Mouse (Mus musculus) CH12.LX (cell line): Measurements from ENCODE around the gene Slc25a26. TPM values are rescaled to one million over a fixed set of nuclear protein-coding genes. Genes with fewer than 3 reads are reported as not detected.

ENCODE experiments used
- DNase-seq: peaks from one replicate; pipeline ENCODE4 v3.0.0-alpha.2; 2013; ENCODE audit errors: extremely low read depth
- H3K27ac ChIP-seq: 2 replicates; pipeline ENCODE4 v1.5.1; 2012; ENCODE audit warnings: low read depth, mild to moderate bottlenecking, control low read depth, moderate library complexity; ENCODE audit not compliant: insufficient read depth
- H3K27me3 ChIP-seq: replicated peaks from 2 replicates; pipeline ENCODE3; 2012; ENCODE audit warnings: inconsistent platforms
- H3K36me3 ChIP-seq, 2 experiments: replicated peaks in 1 of 2; 2 replicates each; pipeline versions ENCODE3 to v1.6.1; 2012; ENCODE audit warnings: inconsistent platforms in 1 of 2, low read length in 1 of 2, mild to moderate bottlenecking in 1 of 2, mixed read lengths in 1 of 2, moderate library complexity in 1 of 2; ENCODE audit not compliant: control insufficient read depth in 1 of 2, insufficient read depth in 1 of 2
- H3K4me1 ChIP-seq, 2 experiments: 2 replicates each; pipeline ENCODE4 v1.6.1; 2012; ENCODE audit warnings: inconsistent platforms in 1 of 2, moderate library complexity in 1 of 2; ENCODE audit not compliant: insufficient read depth in 2 of 2, control insufficient read depth in 1 of 2
- H3K4me2 ChIP-seq: 2 replicates; pipeline ENCODE4 v1.6.1; 2012; ENCODE audit warnings: low read depth, mild to moderate bottlenecking, control low read depth; ENCODE audit not compliant: poor library complexity, insufficient read depth, severe bottlenecking
- H3K4me3 ChIP-seq, 3 experiments: fragments of 150-350 bp in 1 of 3; sonication (generic) in 1 of 3; replicated peaks in 1 of 3; 2 replicates each; pipeline versions ENCODE3 to v1.5.1; 2011 to 2012; ENCODE audit warnings: low read depth in 2 of 3, low read length in 2 of 3, mild to moderate bottlenecking in 2 of 3, moderate library complexity in 2 of 3, control low read depth in 1 of 3, improper control_type of control experiment in 1 of 3, inconsistent platforms in 1 of 3, mixed read lengths in 1 of 3; ENCODE audit not compliant: poor library complexity in 1 of 3
- H3K79me2 ChIP-seq: replicated peaks from 2 replicates; pipeline ENCODE4 v1.6.1; 2012; ENCODE audit warnings: mild to moderate bottlenecking, moderate library complexity; ENCODE audit not compliant: control insufficient read depth, poor library complexity, insufficient read depth, severe bottlenecking; ENCODE audit errors: extremely low read depth
- H3K9ac ChIP-seq: 2 replicates; pipeline ENCODE4 v1.6.1; 2012; ENCODE audit warnings: low read depth, mild to moderate bottlenecking, control low read depth, moderate library complexity; ENCODE audit not compliant: insufficient read depth
- H3K9me3 ChIP-seq: replicated peaks from 2 replicates; pipeline ENCODE3; 2012; ENCODE audit warnings: low read length, inconsistent platforms, mixed read lengths
- BHLHE40 ChIP-seq: IDR thresholded peaks from 2 replicates; pipeline ENCODE4 v1.6.1; 2011; ENCODE audit warnings: mild to moderate bottlenecking, low read depth, low read length, improper control_type of control experiment
- CHD1 ChIP-seq: IDR thresholded peaks from 2 replicates; pipeline ENCODE4 v1.6.1; 2012; ENCODE audit warnings: low read depth, low read length, improper control_type of control experiment, inconsistent platforms
- CHD2 ChIP-seq: IDR thresholded peaks from 2 replicates; pipeline ENCODE4 v1.6.1; 2011; ENCODE audit warnings: low read length, improper control_type of control experiment
- ELF1 ChIP-seq: IDR thresholded peaks from 2 replicates; pipeline ENCODE4 v1.6.1; 2014; ENCODE audit warnings: low read depth, mild to moderate bottlenecking, inconsistent platforms, low read length, improper control_type of control experiment
- EP300 ChIP-seq: IDR thresholded peaks from 2 replicates; pipeline ENCODE4 v1.6.1; 2011; ENCODE audit warnings: low read length, improper control_type of control experiment
- GABPA ChIP-seq: IDR thresholded peaks from 2 replicates; pipeline ENCODE4 v1.6.1; 2012; ENCODE audit warnings: low read depth, low read length, improper control_type of control experiment, inconsistent platforms; ENCODE audit not compliant: insufficient replicate concordance
- HCFC1 ChIP-seq: IDR thresholded peaks from 2 replicates; pipeline ENCODE4 v1.6.1; 2012; ENCODE audit warnings: low read depth, mild to moderate bottlenecking, inconsistent platforms, low read length, improper control_type of control experiment
- JUN ChIP-seq: IDR thresholded peaks from 2 replicates; pipeline ENCODE4 v1.6.1; 2011; ENCODE audit warnings: low read depth, mild to moderate bottlenecking, low read length, improper control_type of control experiment, moderate library complexity; ENCODE audit not compliant: insufficient read depth
- KAT2A ChIP-seq: IDR thresholded peaks from 2 replicates; pipeline ENCODE4 v1.6.1; 2012; ENCODE audit warnings: low read length, improper control_type of control experiment, inconsistent platforms; ENCODE audit not compliant: insufficient replicate concordance
- MAFK ChIP-seq: IDR thresholded peaks from 2 replicates; pipeline ENCODE4 v1.6.1; 2011; ENCODE audit warnings: low read length, improper control_type of control experiment; ENCODE audit not compliant: insufficient replicate concordance
- MAX ChIP-seq: IDR thresholded peaks from 2 replicates; pipeline ENCODE4 v1.6.1; 2011; ENCODE audit warnings: low read length, improper control_type of control experiment
- MAZ ChIP-seq: IDR thresholded peaks from 2 replicates; pipeline ENCODE4 v1.6.1; 2012; ENCODE audit warnings: low read depth, mild to moderate bottlenecking, inconsistent platforms, low read length, improper control_type of control experiment, moderate library complexity
- MEF2A ChIP-seq: IDR thresholded peaks from 2 replicates; pipeline ENCODE4 v1.6.1; 2014; ENCODE audit warnings: low read depth, mild to moderate bottlenecking, inconsistent platforms, low read length, improper control_type of control experiment, borderline replicate concordance
- MXI1 ChIP-seq: IDR thresholded peaks from 2 replicates; pipeline ENCODE4 v1.6.1; 2011; ENCODE audit warnings: mild to moderate bottlenecking, low read depth, low read length, improper control_type of control experiment
- NRF1 ChIP-seq: IDR thresholded peaks from 2 replicates; pipeline ENCODE4 v1.6.1; 2014; ENCODE audit warnings: low read depth, mild to moderate bottlenecking, inconsistent platforms, low read length, improper control_type of control experiment, moderate library complexity
- PAX5 ChIP-seq: IDR thresholded peaks from 2 replicates; pipeline ENCODE4 v1.6.1; 2012; ENCODE audit warnings: low read length, inconsistent platforms, mixed read lengths
- RAD21 ChIP-seq: IDR thresholded peaks from 2 replicates; pipeline ENCODE4 v1.6.1; 2011; ENCODE audit warnings: low read depth, mild to moderate bottlenecking, low read length, improper control_type of control experiment, moderate library complexity
- RCOR1 ChIP-seq: conservative IDR thresholded peaks from 2 replicates; pipeline ENCODE4 v1.6.1; 2012; ENCODE audit warnings: low read depth, mild to moderate bottlenecking, inconsistent platforms, low read length, improper control_type of control experiment
- SIN3A ChIP-seq: IDR thresholded peaks from 2 replicates; pipeline ENCODE4 v1.6.1; 2012; ENCODE audit warnings: low read length, improper control_type of control experiment, inconsistent platforms
- UBTF ChIP-seq: IDR thresholded peaks from 2 replicates; pipeline ENCODE4 v1.6.1; 2012; ENCODE audit warnings: low read depth, mild to moderate bottlenecking, inconsistent platforms, low read length, improper control_type of control experiment, moderate library complexity
- USF1 ChIP-seq: IDR thresholded peaks from 2 replicates; pipeline ENCODE4 v1.6.1; 2014; ENCODE audit warnings: low read depth, mild to moderate bottlenecking, inconsistent platforms, low read length, improper control_type of control experiment
- ZC3H11A ChIP-seq: IDR thresholded peaks from 2 replicates; pipeline ENCODE4 v1.6.1; 2012; ENCODE audit warnings: low read depth, mild to moderate bottlenecking, inconsistent platforms, low read length, improper control_type of control experiment
- ZNF384 ChIP-seq: IDR thresholded peaks from 2 replicates; pipeline ENCODE4 v1.6.1; 2012; ENCODE audit warnings: low read depth, low read length, improper control_type of control experiment, inconsistent platforms
- dilution Hi-C: fragments of 300-500 bp; cut with MboI; formaldehyde crosslinking; loops from 2 replicates; pipeline ENCODE4 v1.14.3; 2020; ENCODE audit warnings: low sequenced_read_pairs; ENCODE audit not compliant: extremely low pct_unique_long_range_greater_than_20kb, extremely low pct_ligation_motif_present
- in situ Hi-C: fragments of 300-500 bp; cut with MboI; formaldehyde crosslinking; loops from 3 replicates; pipeline ENCODE4 v1.14.3; 2019; ENCODE audit warnings: low sequenced_read_pairs, low pct_ligation_motif_present, low pct_unique_long_range_greater_than_20kb, mixed read lengths
- polyA plus RNA-seq: library from polyadenylated mRNA; unstranded; fragments of >175 nt; gene quantifications from 2 replicates; pipeline ENCODE4 v1.2.1, GENCODE M21; 2012; ENCODE audit warnings: low read depth; ENCODE audit not compliant: insufficient read length
- total RNA-seq, 2 experiments: library from RNA; depleted of rRNA; stranded (reverse); fragments of 300-350 nt in 1 of 2; fragments of >200 nt in 1 of 2; gene quantifications; 2 replicates each; pipeline ENCODE4 v1.2.3; 2012 to 2014

Slc25a26 gene
- total and polyA plus RNA-seq, 3 experiments = 5.5 to 9.9 (median 5.9) TPM

DNA sequence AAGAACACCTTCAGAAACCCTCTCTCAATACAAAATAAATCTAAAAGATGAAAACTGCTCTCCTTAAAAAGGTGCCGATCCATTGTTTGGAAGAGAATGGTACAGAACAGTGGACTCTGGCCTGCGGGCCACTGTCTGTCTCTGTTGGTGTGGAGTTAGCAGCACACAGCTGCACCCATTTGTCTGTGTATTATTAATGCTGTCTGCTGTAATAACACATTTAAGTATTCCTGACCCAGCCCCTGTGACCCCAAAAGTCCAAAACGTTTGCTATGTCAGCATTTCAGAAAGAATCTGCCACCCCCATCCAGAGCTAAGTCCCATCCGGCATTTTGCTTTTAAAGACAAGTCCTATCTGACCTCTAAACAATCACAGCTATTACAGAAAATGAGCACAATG is 115.8 kb downstream of the Slc25a26 start:
- Histone ChIP-seq H3K4me2 (no peak overlapping the region), H3K9me3 (no peaks in the 10 kb centered on the region), H3K4me3 (no peak overlapping the region), H3K4me1 (no peaks in the 10 kb centered on the region), H3K27me3 (no peaks in the 10 kb centered on the region), H3K79me2 (no peaks in the 10 kb centered on the region), H3K36me3 (no peaks in the 10 kb centered on the region), H3K27ac (no peak overlapping the region), H3K9ac (no peak overlapping the region)
- TF ChIP-seq ZNF384 (no peak), NRF1 (no peak), MAFK (no peak), SIN3A (no peak), KAT2A (no peak), RCOR1 (no peak), MAX (no peak), JUN (no peak), UBTF (no peak), EP300 (no peak), ELF1 (no peak), ZC3H11A (no peak), PAX5 (no peak), USF1 (no peak), HCFC1 (no peak), MXI1 (no peak), CHD1 (no peak), MEF2A (no peak), CHD2 (no peak)
- dilution Hi-C loops (no loop called here), in situ Hi-C loops (no loop called here)
- no peak for DNase-seq

- dilution Hi-C loops = no loop called here
- H3K9ac ChIP-seq = no peak overlapping the region
- TF ChIP-seq MAZ (no peak), ZNF384 (no peak), BHLHE40 (no peak), HCFC1 (no peak), JUN (no peak), GABPA (no peak), RAD21 (no peak), PAX5 (no peak)
- TF ChIP-seq, all 38 proteins: peak for 0
- Histone ChIP-seq H3K36me3 (no peaks in the 10 kb centered on the region), H3K27me3 (no peaks in the 10 kb centered on the region), H3K4me2 (no peak overlapping the region), H3K27ac (no peak overlapping the region), H3K79me2 (no peaks in the 10 kb centered on the region), H3K4me3 (no peak overlapping the region), H3K9me3 (no peaks in the 10 kb centered on the region), H3K4me1 (no peaks in the 10 kb centered on the region)
- no peak for DNase-seq
- in situ Hi-C loops = no loop called here
These were observed 118.5 kb downstream of the Slc25a26 start for GRCm38 (mm10) chr6:94618671-94619070.
